Mouse (Mus musculus) myocyte (in vitro differentiated cells): ENCODE measurements around the gene Afg1l.
A peak's percentile ranks its signal among the peaks of the same experiment; 100 is the strongest.

Experiments used
- E2F4 ChIP-seq: IDR thresholded peaks from one replicate; pipeline ENCODE4 v1.6.1; 2011; ENCODE audit warnings: mild to moderate bottlenecking, control low read depth, moderate library complexity; ENCODE audit not compliant: insufficient read depth
- MAX ChIP-seq: IDR thresholded peaks from one replicate; pipeline ENCODE4 v1.6.1; 2011; ENCODE audit warnings: low read depth, mild to moderate bottlenecking, control low read depth
- MYOG ChIP-seq, 3 experiments: IDR thresholded peaks; one replicate each; pipeline ENCODE4 v1.6.1; 2011; ENCODE audit warnings: control low read depth in 2 of 3, low read depth in 2 of 3, mild to moderate bottlenecking in 2 of 3; ENCODE audit not compliant: insufficient read length in 2 of 3, control insufficient read depth in 1 of 3, insufficient read depth in 1 of 3
- POLR2A ChIP-seq: IDR thresholded peaks from one replicate; pipeline ENCODE4 v1.6.1; 2011; ENCODE audit warnings: low read depth, mild to moderate bottlenecking, control low read depth, moderate library complexity; ENCODE audit not compliant: insufficient read length
- POLR2AphosphoS2 ChIP-seq: IDR thresholded peaks from one replicate; pipeline ENCODE4 v1.6.1; 2011; ENCODE audit warnings: low read depth, control low read depth; ENCODE audit not compliant: insufficient read length
- TCF12 ChIP-seq: IDR thresholded peaks from one replicate; pipeline ENCODE4 v1.6.1; 2011; ENCODE audit warnings: mild to moderate bottlenecking, control low read depth; ENCODE audit not compliant: poor library complexity, insufficient read depth, severe bottlenecking
- TCF3 ChIP-seq: IDR thresholded peaks from one replicate; pipeline ENCODE4 v1.6.1; 2011; ENCODE audit warnings: low read depth, control low read depth; ENCODE audit not compliant: insufficient read length
- USF1 ChIP-seq: IDR thresholded peaks from one replicate; pipeline ENCODE4 v1.6.1; 2011; ENCODE audit warnings: low read depth, mild to moderate bottlenecking, control low read depth, moderate library complexity

GRCm38 (mm10) chr10:42287666-42288065 is 190.7 kb downstream of the Afg1l start:
- TF ChIP-seq POLR2A (no peak), E2F4 (no peak), USF1 (peak; percentile 33), POLR2AphosphoS2 (no peak), TCF12 (no peak), TCF3 (no peak), MYOG (IDR thresholded peaks at IDR 0.05; ENCODE audit: control insufficient read depth in 1 of 3, insufficient read depth in 1 of 3, insufficient read length in 2 of 3, low read depth in 2 of 3) (no peak), MAX (no peak)
